8 mouse cellular contexts compared by ENCODE assay signal in the genomic region with DNA sequence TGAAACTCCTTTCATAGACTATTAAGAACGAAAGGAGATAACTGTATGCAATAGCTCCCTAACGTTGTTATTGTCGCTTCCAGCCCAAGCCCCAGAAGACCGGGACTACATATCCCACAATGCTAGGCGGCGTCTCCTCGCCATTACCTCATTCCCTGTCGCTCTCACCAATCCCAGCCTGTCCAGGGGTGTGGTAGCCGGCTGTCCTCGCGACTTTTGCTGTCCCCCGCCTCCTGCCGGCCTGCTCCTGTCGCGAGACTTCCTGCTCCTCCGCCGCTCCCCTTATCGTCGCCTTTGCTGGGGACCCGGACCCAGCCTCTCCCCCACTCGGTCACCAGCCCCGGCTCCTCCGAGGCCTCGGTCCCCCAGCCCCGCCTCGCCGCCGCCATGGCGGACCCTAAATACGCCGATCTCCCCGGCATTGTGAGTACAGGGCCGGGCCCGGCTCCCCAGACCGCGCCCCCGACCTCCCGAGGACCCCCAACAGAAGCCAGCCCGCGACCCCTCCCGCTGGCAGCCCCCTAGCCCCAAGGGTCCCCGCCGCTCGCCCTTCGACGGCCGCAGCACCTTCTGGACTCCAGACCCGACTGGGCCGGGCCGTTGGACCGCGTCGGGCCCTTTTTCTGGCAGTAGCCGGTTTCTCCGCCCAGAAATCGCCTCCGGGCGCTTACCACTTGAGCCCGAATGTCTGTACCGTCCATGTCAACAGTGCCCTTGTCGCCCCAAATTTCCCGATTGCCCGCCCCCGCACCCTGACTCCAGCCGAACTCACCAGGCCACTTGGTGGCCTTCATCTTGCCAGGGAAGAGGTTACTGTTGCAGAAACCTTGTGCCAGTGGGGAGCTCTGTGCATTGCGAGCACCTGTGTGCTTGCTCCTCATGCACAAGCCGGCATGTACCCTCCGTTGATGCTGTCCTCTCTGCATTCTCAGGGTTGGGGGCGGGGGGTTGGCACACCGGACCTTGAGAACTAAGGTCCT. TPM values are rescaled to one million over a fixed set of nuclear protein-coding genes. Genes with fewer than 3 reads are reported as not detected.
DNase-seq lines count a peak whose midpoint lies in the region; ATAC-seq and TF ChIP-seq lines count a peak whose summit lies in the region.

Dctn2 (plus strand) TSS at position 257 of the 980 bp plus-strand sequence.

- H3K36me3 ChIP-seq in embryonic facial prominence, embryonic 15.5 days, result peaks cover 28% of the 10 kb centered on the region
- H3K36me3 ChIP-seq in kidney, embryonic 14.5 days (ENCODE audit: control insufficient read depth, insufficient read depth, low read length), result peaks cover 28% of the 10 kb centered on the region; the same call in 1 of the 2 replicates
- H3K36me3 ChIP-seq in limb, embryonic 15.5 days, result peaks cover 28% of the 10 kb centered on the region

- H3K4me1 ChIP-seq in bone marrow, adult 2 months (ENCODE audit: control insufficient read depth, insufficient read depth, low read length), result peaks cover 5% of the 10 kb centered on the region
- peaks cover 33% of the 10 kb centered on the region for H3K4me1 ChIP-seq in embryonic facial prominence, embryonic 15.5 days
- H3K4me1 ChIP-seq in kidney, embryonic 14.5 days (ENCODE audit: control insufficient read depth, insufficient read depth, low read length), result peaks cover 11% of the 10 kb centered on the region; the same call in 1 of the 2 replicates
- H3K4me1 ChIP-seq in limb, embryonic 15.5 days, result peaks cover 37% of the 10 kb centered on the region

- H3K27me3 ChIP-seq in embryonic facial prominence, embryonic 15.5 days, result peaks cover 9% of the 10 kb centered on the region
- H3K27me3 ChIP-seq in kidney, embryonic 14.5 days (ENCODE audit: control insufficient read depth, insufficient read depth, low read length), result peaks cover 24% of the 10 kb centered on the region
- peaks cover 12% of the 10 kb centered on the region for H3K27me3 ChIP-seq in limb, embryonic 15.5 days

- under 1% methylated on average over 70 of the region's 70 CpGs for WGBS in bone marrow, adult 2 months
- WGBS in embryonic facial prominence, embryonic 15.5 days, result under 1% methylated on average over 69 of the region's 70 CpGs
- WGBS in kidney, embryonic 14.5 days, result 1% methylated on average over 57 of the region's 70 CpGs
- under 1% methylated on average over 70 of the region's 70 CpGs for WGBS in limb, embryonic 15.5 days

- H3K27ac ChIP-seq in bone marrow, adult 2 months (ENCODE audit: control insufficient read depth, insufficient read depth, low read depth, low read length, poor library complexity), result peak within 1 kb of the TSS; percentile 79
- H3K27ac ChIP-seq in embryonic facial prominence, embryonic 15.5 days (replicated peaks), result peak within 1 kb of the TSS; percentile 87
- peak within 1 kb of the TSS; percentile 83 for H3K27ac ChIP-seq in kidney, embryonic 14.5 days (ENCODE audit: low read depth, low read length)
- H3K27ac ChIP-seq in limb, embryonic 15.5 days, result peak within 1 kb of the TSS; percentile 89

- H3K4me3 ChIP-seq in bone marrow, adult 2 months (replicated peaks; ENCODE audit: control insufficient read depth, low read depth, low read length), result peak within 1 kb of the TSS; percentile 71
- H3K4me3 ChIP-seq in embryonic facial prominence, embryonic 15.5 days (replicated peaks), result peak within 1 kb of the TSS; percentile 99
- peak within 1 kb of the TSS; percentile 99 for H3K4me3 ChIP-seq in kidney, embryonic 14.5 days (ENCODE audit: low read length)
- H3K4me3 ChIP-seq in limb, embryonic 15.5 days, result peak within 1 kb of the TSS; percentile 98

- no peak for TF ChIP-seq CTCF in bone marrow, adult 2 months (IDR thresholded peaks at IDR 0.05; ENCODE audit: control insufficient read depth, insufficient read depth, low read length)

- DNase-seq in 3T3-L1 (ENCODE audit: low read depth, low spot score), result peak; percentile 98
- DNase-seq in heart, adult 9 months (ENCODE audit: low spot score in 2 of 2), result peak; percentile 96
- peak; percentile 90 to 91 for DNase-seq in monocyte, adult 2 months (ENCODE audit: low read depth in 1 of 2, low spot score in 2 of 2)
- DNase-seq in spleen, postnatal 36 days (ENCODE audit: low spot score in 2 of 2), result peak; percentile 94 to 95

- peak within 1 kb of the TSS; percentile 100 for H3K9ac ChIP-seq in embryonic facial prominence, embryonic 15.5 days
- peak within 1 kb of the TSS; percentile 99 for H3K9ac ChIP-seq in kidney, embryonic 14.5 days (ENCODE audit: low read depth, low read length)
- peak within 1 kb of the TSS; percentile 99 for H3K9ac ChIP-seq in limb, embryonic 15.5 days

- ATAC-seq in embryonic facial prominence, embryonic 15.5 days (ENCODE audit: insufficient number of reproducible peaks, low FRiP score, low TSS enrichment, low read depth), result peak; percentile 97
- peak; percentile 98 for ATAC-seq in kidney, embryonic 14.5 days (ENCODE audit: low FRiP score, low TSS enrichment)
- peak; percentile 97 for ATAC-seq in limb, embryonic 15.5 days (ENCODE audit: insufficient number of reproducible peaks, low FRiP score, low TSS enrichment, low read depth)

- H3K4me2 ChIP-seq in embryonic facial prominence, embryonic 15.5 days (replicated peaks), result peak within 1 kb of the TSS; percentile 86
- H3K4me2 ChIP-seq in kidney, embryonic 14.5 days (replicated peaks; ENCODE audit: low read depth, low read length), result peak within 1 kb of the TSS; percentile 88
- peak within 1 kb of the TSS; percentile 81 for H3K4me2 ChIP-seq in limb, embryonic 15.5 days

- H3K9me3 ChIP-seq in embryonic facial prominence, embryonic 15.5 days (replicated peaks), result no peaks in the 10 kb centered on the region
- H3K9me3 ChIP-seq in kidney, embryonic 14.5 days (ENCODE audit: control insufficient read depth, low read length), result no peaks in the 10 kb centered on the region
- H3K9me3 ChIP-seq in limb, embryonic 15.5 days, result no peaks in the 10 kb centered on the region

- TF ChIP-seq POLR2A in bone marrow, adult 2 months (IDR thresholded peaks at IDR 0.05; ENCODE audit: borderline replicate concordance, control insufficient read depth, low read depth, low read length), result peak; percentile 88

RNA-seq across cellular contexts. Expression of gene Dctn2, which starts in this region (rescaled TPM):
- polyA plus RNA-seq in bone marrow, adult 2 months (2011; ENCODE audit: insufficient read depth, insufficient read length, low replicate concordance, missing spikeins), result 68.6 and 115 TPM in 2 replicates
- 206 and 212 TPM in 2 replicates for polyA plus RNA-seq in embryonic facial prominence, embryonic 15.5 days (2015; fragmentation: Nextera tagmentation; extraction: Ambion mirVana)
- polyA plus RNA-seq in kidney, embryonic 14.5 days (2014; fragmentation: Nextera tagmentation; extraction: Ambion mirVana), result 164 and 173 TPM in 2 replicates
- 185 and 190 TPM in 2 replicates for polyA plus RNA-seq in limb, embryonic 15.5 days (2015; fragmentation: Nextera tagmentation; extraction: Ambion mirVana)

Comparison
In these comparisons a context has a peak if more than half of its experiments do, and no peak if none do; other contexts are left out.
1. Peak in every context shown above with its lines: DNase-seq, ATAC-seq, H3K4me3 ChIP-seq and H3K27ac ChIP-seq.